Mouse (Mus musculus) gastrocnemius, postnatal 10 days (tissue): ENCODE measurements around the gene Smg5. TPM values are rescaled to one million over a fixed set of nuclear protein-coding genes. Genes with fewer than 3 reads are reported as not detected.
A peak's percentile ranks its signal among the peaks of the same experiment; 100 is the strongest.

ENCODE experiments used
- DNase-seq: peaks from one replicate; pipeline ENCODE4 v3.0.0; 2021; ENCODE audit warnings: mixed read lengths
- total RNA-seq, 2 experiments: library from RNA; stranded (reverse); gene quantifications; 2 replicates each; pipeline ENCODE4 v1.2.3; 2021

Gene Smg5
- total RNA-seq, 2 experiments from 2014 or later, result 31.1 to 43.9 TPM

DNA sequence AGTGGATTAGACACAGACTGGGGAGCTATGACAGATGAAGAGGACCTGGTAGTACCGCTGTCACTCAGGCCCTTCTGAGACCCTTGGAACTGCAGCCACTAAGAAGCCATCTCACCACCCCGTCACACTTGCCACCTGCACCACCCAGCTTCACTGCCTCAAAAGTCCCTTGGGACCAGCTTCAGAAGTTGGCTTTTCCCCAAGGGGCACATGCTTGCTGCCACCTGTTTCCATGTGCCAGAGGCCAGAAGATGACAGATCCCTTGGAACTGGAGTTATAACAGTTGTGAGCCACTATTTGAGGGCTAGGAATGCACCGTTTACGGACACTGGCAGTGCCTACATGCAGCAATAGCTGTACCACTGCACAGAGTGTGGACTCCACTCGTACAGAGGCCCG lies 59.2 kb downstream of the Smg5 start:
- no peak for DNase-seq

DNA sequence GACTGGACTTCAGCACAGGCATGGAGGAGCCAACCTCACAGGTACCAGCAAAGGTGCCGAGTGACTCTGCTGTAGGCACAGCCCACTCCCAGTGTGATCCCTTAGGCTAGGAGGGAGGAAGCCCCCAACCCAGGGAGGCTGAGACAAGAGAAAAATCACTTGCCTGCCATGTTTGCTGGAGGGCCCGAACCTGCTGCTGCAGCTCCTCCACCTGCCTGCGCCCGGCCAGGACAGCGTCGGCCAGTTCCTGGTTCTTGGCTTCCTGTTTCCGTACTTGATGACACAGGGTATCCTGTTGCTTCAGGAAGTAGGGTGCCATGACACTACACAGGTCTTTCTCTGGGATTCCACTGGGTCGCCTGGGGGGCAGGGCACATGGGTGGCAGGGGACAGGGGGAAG lies 59.7 kb downstream of the Smg5 start:
- DNase-seq, result no peak

DNA sequence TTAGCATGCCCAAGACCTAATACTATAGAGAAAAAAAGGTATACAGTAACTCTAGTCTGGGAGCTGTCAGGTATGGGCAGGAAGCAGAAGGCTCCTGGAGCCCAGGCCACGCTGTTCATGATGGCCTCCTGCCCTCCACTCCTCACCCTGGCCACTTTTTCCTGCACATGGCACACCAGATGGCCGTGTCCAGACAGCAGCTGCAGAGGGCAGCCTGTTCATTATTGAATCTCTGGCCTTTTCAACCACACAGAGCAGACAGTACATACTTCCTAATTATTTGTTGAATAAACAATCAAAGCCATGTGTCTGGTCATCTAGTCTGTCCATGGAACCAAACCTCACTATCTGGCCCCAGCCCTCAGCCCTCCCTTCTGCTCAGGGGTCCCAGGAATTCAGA lies 62.6 kb downstream of the Smg5 start:
- DNase-seq, result no peak

DNA sequence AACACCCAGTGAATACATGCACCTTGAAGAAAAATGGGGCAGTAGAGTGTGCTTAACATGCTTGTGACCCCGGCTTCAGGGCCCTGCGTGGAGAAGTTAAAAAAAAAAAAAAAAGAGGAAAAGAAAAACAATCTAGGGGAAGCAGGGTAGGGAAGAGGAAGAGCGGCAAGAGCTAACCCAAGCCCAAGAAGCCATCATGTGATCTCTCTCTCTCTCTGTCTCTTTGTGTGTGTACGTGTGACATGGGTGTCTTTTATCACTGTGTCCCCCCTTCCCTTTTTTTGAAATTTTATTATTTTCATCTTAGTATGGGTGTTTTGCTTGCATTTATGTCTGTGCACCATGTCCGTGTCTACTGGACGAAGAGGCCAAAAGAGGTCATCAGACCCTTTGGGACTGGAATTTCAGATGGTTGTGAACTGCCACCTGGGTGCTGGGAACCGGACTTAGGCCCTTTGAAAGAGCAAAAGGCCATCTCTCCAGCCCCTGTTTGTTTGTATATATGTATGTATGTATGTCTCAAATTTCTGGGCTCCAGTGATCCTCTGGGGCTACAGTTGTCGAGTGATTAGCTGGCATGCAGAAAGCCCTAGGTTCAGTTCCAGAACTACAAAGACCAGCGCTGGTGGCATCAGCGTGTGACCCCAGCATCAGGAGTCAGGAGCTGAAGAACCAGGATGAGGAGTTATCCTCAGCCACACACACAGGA lies 67.6 kb downstream of the Smg5 start:
- no peak for DNase-seq

DNA sequence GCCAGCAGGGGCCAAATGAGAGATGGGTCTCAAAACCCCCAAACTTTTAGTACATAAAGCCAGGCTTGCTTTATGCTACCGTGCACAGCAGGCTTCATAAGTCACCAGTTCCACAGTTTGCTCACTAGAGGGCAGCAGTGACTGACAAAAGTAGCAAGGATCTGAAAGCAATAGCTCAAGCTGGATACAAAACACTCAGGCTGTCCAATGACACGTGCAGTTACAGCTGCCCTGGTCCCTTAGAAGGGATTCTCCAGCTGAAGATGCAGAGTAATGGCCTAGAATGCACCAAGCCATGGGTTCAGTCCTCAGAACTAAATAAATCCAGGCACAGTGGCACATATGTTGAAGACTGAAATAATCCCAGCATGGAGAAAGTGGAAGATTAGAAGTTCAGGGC lies 71.0 kb downstream of the Smg5 start:
- peak; percentile 44 for DNase-seq

DNA sequence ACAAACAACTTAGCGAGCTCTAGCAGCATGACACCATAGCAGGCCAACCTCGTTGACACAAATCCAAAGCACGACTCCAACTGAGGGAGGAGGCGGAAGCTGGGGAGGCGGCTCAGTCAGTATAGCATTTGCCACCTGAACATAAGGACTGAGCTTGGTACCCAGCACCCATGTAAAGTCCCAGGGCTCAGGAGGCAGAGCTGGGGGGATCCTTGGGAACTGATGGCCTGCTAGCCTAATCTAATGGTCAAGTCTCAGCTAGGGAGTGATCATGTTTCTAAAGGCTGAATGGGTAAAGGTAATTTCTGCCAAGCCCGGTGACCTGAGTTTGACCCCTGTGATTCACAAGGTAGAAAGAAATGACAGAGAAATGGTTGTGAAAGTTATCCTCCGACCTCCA lies 71.5 kb downstream of the Smg5 start:
- DNase-seq, result no peak

DNA sequence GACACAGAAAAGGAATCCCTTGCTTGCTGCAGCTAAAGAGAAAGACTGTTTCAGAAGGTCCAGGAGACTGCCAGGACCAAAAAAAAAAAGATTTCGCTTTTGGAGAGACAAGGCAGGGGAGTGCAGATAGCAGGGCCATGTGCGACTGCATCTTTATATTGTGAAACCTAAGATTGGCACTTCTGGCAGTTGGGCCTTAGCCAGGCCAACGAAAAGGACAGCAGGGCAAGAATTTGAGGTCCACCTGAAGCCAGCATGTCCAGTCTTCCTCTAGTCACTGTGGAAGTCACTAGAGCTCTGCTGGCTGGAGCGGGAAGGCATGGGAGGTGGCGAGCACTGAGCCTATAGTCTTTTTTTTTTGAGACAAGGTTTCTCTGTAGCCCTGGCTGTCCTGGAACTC lies 72.9 kb downstream of the Smg5 start:
- no peak for DNase-seq

DNA sequence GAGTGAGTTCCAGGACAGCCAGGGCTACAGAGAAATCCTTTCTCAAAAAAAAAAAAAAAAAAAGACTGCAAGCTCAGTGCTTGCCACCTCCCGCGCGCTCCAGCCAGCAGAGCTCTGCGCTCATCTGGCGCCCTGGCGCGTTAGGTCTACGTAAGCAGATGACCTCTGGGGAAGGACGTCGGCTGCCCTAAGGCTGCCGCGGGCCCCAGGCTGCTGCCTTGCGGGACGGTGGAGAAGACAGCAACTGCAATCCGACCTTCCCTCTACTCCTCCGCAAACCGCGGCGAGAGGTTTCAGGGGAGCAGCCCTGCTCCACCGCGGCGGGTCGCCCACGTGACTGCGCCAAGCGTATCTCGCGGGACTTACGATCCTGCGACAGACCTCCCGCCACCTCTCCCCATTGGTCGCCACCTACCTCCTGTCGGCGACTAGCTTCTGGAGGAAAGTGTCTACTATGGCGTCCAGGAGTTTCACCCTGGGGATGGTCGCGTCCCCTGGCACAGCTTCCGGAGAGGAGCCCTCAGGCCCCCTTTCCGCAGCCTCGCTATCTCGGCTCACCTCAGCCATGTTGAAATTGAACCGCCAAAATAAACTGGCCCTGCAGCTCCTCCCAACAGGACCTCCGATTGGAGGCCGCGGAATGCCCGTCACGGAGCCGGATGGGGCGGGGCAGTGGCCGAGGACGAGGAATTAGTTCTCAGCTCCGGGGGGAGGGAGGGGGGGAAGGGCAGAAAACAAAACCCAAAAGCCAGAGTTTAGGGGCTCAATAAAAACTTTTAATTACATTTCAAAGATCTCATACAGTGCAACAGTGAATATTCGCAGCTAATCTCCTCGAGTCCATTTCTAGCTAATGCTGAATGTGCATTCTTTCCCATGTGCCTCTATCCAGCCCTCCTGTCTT lies 73.9 kb downstream of the Smg5 start, which contains the start of gene Pmf1:
Gene Pmf1 (minus strand): TSS at position 591 of the 904 bp plus-strand sequence.
- peak; percentile 90 for DNase-seq

DNA sequence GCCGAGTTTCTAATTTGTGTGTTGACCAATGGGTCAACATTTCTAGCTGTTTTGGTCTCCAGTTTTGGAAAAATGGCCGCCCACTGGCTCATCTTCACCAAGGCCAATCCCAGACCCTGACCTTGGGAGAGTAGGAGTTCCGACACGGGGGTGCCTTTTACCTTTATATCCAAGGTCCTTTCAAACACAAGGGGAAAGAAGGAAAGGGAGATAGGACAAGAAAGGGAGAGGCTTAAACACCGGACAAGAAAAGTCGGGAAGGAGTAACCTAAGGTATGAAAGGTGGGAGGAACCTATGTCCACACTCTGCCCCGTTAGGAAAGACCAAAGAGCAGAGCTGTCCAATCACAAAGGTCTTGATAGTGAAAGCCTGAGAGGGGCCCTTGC lies 74.6 kb downstream of the Smg5 start:
- no peak for DNase-seq

DNA sequence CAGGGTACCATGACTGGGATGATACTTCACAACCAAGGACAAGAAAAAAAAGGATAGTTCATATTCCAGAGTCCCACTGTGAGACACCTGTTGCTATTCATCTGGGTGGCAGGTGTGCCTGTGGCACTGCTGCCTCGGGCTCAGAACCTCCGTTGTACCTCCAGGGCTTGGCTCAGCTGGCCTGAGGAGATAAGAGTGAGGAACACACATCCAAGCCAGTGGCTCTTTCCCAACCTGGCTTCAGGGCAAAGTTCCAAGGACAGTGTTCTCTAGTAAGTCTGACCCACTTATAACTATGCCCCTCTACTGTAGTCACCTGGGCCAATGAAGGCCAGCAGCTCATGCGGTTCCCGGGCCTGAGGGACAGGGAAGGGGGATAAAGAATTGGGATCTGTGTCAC lies 75.6 kb downstream of the Smg5 start:
- no peak for DNase-seq

Other genes with a start within 250 kb of the Smg5 start
- gene Mef2d, start 193.9 kb upstream of the Smg5 start, total RNA-seq, result 100 to 1,000 TPM; 148 to 163 TPM
- not detected for gene Rhbg, start 81.6 kb upstream of the Smg5 start, total RNA-seq
- under 1 TPM; 0.47 to 0.72 TPM for gene Gm38392, start 49.0 kb upstream of the Smg5 start, total RNA-seq
- gene Tsacc, start 39.3 kb upstream of the Smg5 start, total RNA-seq, result 1 to 10 TPM; 8.7 to 9.5 TPM
- gene Cct3, start 39.1 kb upstream of the Smg5 start, total RNA-seq, result 100 to 1,000 TPM; 177 to 190 TPM
- 10 to 100 TPM; 48.2 to 52.1 TPM for gene Glmp, start 11.2 kb upstream of the Smg5 start, total RNA-seq
- gene Tmem79, start 112 bp upstream of the Smg5 start, total RNA-seq, result 1 to 10 TPM; 1.1 to 1.2 TPM
- 1 to 10 TPM; 1.2 to 1.6 TPM for gene Paqr6, start 28.3 kb downstream of the Smg5 start, total RNA-seq
- gene Bglap3, start 36.5 kb downstream of the Smg5 start, total RNA-seq, result 10 to 100 TPM in 1 of 2 experiments, not detected in 1; 29.3 TPM
- gene Bglap2, start 42.4 kb downstream of the Smg5 start, total RNA-seq, result 10 to 100 TPM in 1 of 2 experiments, not detected in 1; 42.4 TPM
- gene Bglap, start 48.2 kb downstream of the Smg5 start, total RNA-seq, result 100 to 1,000 TPM in 1 of 2 experiments, not detected in 1; 175 TPM
- 10 to 100 TPM; 44.0 to 46.8 TPM for gene Pmf1, start 74.1 kb downstream of the Smg5 start, total RNA-seq
- 10 to 100 TPM; 11.9 to 12.3 TPM for gene Slc25a44, start 88.9 kb downstream of the Smg5 start, total RNA-seq
- gene Sema4a, start 124.9 kb downstream of the Smg5 start, total RNA-seq, result 1 to 10 TPM; 2.3 to 3.7 TPM
- gene Lmna, start 173.7 kb downstream of the Smg5 start, total RNA-seq, result 100 to 1,000 TPM; 189 to 213 TPM
- gene Mex3a, start 196.1 kb downstream of the Smg5 start, total RNA-seq, result 1 to 10 TPM; 3.0 to 6.3 TPM
- gene Rab25, start 212.0 kb downstream of the Smg5 start, total RNA-seq, result not detected
- gene Lamtor2, start 216.8 kb downstream of the Smg5 start, total RNA-seq, result 10 to 100 TPM; 75.4 to 81.8 TPM
- 10 to 100 TPM; 45.1 to 52.2 TPM for gene Ubqln4, start 217.5 kb downstream of the Smg5 start, total RNA-seq
- 100 to 1,000 TPM; 108 to 125 TPM for gene Ssr2, start 239.6 kb downstream of the Smg5 start, total RNA-seq